Mouse (Mus musculus) intestine, embryonic 14.5 days (tissue): ENCODE data around the gene Usp2. TPM values are rescaled to one million over a fixed set of nuclear protein-coding genes. Genes with fewer than 3 reads are reported as not detected.

Experiments
- ATAC-seq: fragments of 200-750 bp; cut with Nextera tagmentation; replicated peaks from 2 replicates; pipeline ENCODE4 v1.8.0; 2017; ENCODE audit warnings: low read depth, moderate number of reproducible peaks, moderate TSS enrichment, moderate library complexity; ENCODE audit not compliant: low FRiP score, low TSS enrichment
- DNase-seq: peaks from one replicate; pipeline ENCODE4 v3.0.0-alpha.2; 2018; ENCODE audit warnings: low spot score
- H3K27ac ChIP-seq: fragments of 300-500 bp; sonication (generic); 2 replicates; pipeline ENCODE4 v1.5.1; 2014; ENCODE audit warnings: low read depth, mild to moderate bottlenecking, control low read depth
- H3K27me3 ChIP-seq: fragments of 300-500 bp; sonication (generic); replicated peaks from 2 replicates; pipeline ENCODE4 v1.6.1; 2014; ENCODE audit warnings: low read length, control low read depth; ENCODE audit not compliant: control insufficient read depth, insufficient read depth
- H3K36me3 ChIP-seq: fragments of 300-500 bp; sonication (generic); 2 replicates; pipeline ENCODE4 v1.6.1; 2014; ENCODE audit warnings: low read length, control low read depth; ENCODE audit not compliant: control insufficient read depth, insufficient read depth
- H3K4me1 ChIP-seq: fragments of 300-500 bp; sonication (generic); replicated peaks from 2 replicates; pipeline ENCODE4 v1.6.1; 2014; ENCODE audit warnings: low read length, control low read depth, mixed read lengths; ENCODE audit not compliant: control insufficient read depth, insufficient read depth
- H3K4me2 ChIP-seq: fragments of 300-500 bp; sonication (generic); 2 replicates; pipeline ENCODE4 v1.6.1; 2014; ENCODE audit warnings: low read length
- H3K4me3 ChIP-seq: fragments of 300-500 bp; sonication (generic); 2 replicates; pipeline ENCODE4 v1.5.1; 2014; ENCODE audit warnings: low read depth, low read length, control low read depth, mixed read lengths
- H3K9ac ChIP-seq: fragments of 300-500 bp; sonication (generic); 2 replicates; pipeline ENCODE4 v1.6.1; 2014; ENCODE audit warnings: mild to moderate bottlenecking, low read length
- H3K9me3 ChIP-seq: fragments of 300-500 bp; sonication (generic); 2 replicates; pipeline ENCODE4 v1.6.1; 2016; ENCODE audit warnings: low read length, control low read depth; ENCODE audit not compliant: control insufficient read depth
- WGBS: fragments of 180-500 bp; shearing (Covaris S2); extraction: QIAGEN DNeasy Blood & Tissue Kit; methylation state at CpG from one replicate; pipeline ENCODE4 v1.1.7; 2014; 5-methylcytosine and 5-hydroxymethylcytosine counted together
- polyA plus RNA-seq: library from polyadenylated mRNA; unstranded; fragments of >200 nt; fragmentation: Nextera tagmentation; extraction: Ambion mirVana; gene quantifications from 2 replicates; pipeline ENCODE4 v1.2.1, GENCODE M21; 2014

Gene Usp2
- polyA plus RNA-seq, 1 experiment from 2014 or later, result 12.5 TPM

GRCm38 (mm10) chr9:44075996-44076763, 9.4 kb downstream of the Usp2 start:
- H3K27ac ChIP-seq, result no peak overlapping the region
- no peak overlapping the region for H3K4me2 ChIP-seq
- no peak for DNase-seq
- H3K9ac ChIP-seq, result no peak overlapping the region
- H3K4me3 ChIP-seq, result no peak overlapping the region
- 66% methylated on average over 16 of the region's 16 CpGs for WGBS
- no peak for ATAC-seq
- H3K4me1 ChIP-seq, result peaks cover 19% of the 10 kb centered on the region
- H3K36me3 ChIP-seq, result no peaks in the 10 kb centered on the region
- no peaks in the 10 kb centered on the region for H3K9me3 ChIP-seq
- no peaks in the 10 kb centered on the region for H3K27me3 ChIP-seq

- Histone ChIP-seq H3K4me1 (peaks cover 17% of the 10 kb centered on the region), H3K36me3 (no peaks in the 10 kb centered on the region), H3K9ac (no peak overlapping the region), H3K4me2 (no peak overlapping the region), H3K9me3 (no peaks in the 10 kb centered on the region), H3K27ac (no peak overlapping the region), H3K4me3 (no peak overlapping the region), H3K27me3 (no peaks in the 10 kb centered on the region)
- DNase-seq (peak; percentile 66), ATAC-seq (no peak)
- WGBS, result 24% methylated on average over 5 of the region's 5 CpGs
These were observed 9.9 kb downstream of the Usp2 start for GRCm38 (mm10) chr9:44076764-44077120.

GRCm38 (mm10) chr9:44077266-44077910, 10.6 kb downstream of the Usp2 start:
- Histone ChIP-seq H3K4me3 (no peak overlapping the region), H3K9me3 (no peaks in the 10 kb centered on the region), H3K4me2 (no peak overlapping the region), H3K27me3 (no peaks in the 10 kb centered on the region), H3K9ac (no peak overlapping the region), H3K36me3 (no peaks in the 10 kb centered on the region), H3K4me1 (peaks cover 11% of the 10 kb centered on the region), H3K27ac (no peak overlapping the region)
- 85% methylated on average over 11 of the region's 11 CpGs for WGBS
- DNase-seq, result no peak
- ATAC-seq, result no peak

- WGBS, result 79% methylated on average over 10 of the region's 10 CpGs
- H3K27me3 ChIP-seq, result no peaks in the 10 kb centered on the region
- H3K9me3 ChIP-seq, result no peaks in the 10 kb centered on the region
- no peak overlapping the region for H3K27ac ChIP-seq
- DNase-seq, result no peak
- no peak overlapping the region for H3K4me3 ChIP-seq
- no peak for ATAC-seq
- no peak overlapping the region for H3K4me2 ChIP-seq
- peaks cover 10% of the 10 kb centered on the region for H3K4me1 ChIP-seq
- H3K9ac ChIP-seq, result no peak overlapping the region
- H3K36me3 ChIP-seq, result no peaks in the 10 kb centered on the region
These were observed 11.4 kb downstream of the Usp2 start for GRCm38 (mm10) chr9:44078136-44078797.

GRCm38 (mm10) chr9:44078955-44079756, 12.3 kb downstream of the Usp2 start:
- H3K27me3 ChIP-seq, result no peaks in the 10 kb centered on the region
- H3K27ac ChIP-seq, result no peak overlapping the region
- no peaks in the 10 kb centered on the region for H3K9me3 ChIP-seq
- no peak for ATAC-seq
- H3K4me2 ChIP-seq, result no peak overlapping the region
- DNase-seq, result no peak
- no peak overlapping the region for H3K4me3 ChIP-seq
- 26% methylated on average over 15 of the region's 16 CpGs for WGBS
- no peaks in the 10 kb centered on the region for H3K36me3 ChIP-seq
- H3K4me1 ChIP-seq, result peaks cover 19% of the 10 kb centered on the region
- no peak overlapping the region for H3K9ac ChIP-seq

GRCm38 (mm10) chr9:44079997-44080780, 13.4 kb downstream of the Usp2 start:
- H3K4me1 ChIP-seq, result peaks cover 25% of the 10 kb centered on the region
- no peaks in the 10 kb centered on the region for H3K27me3 ChIP-seq
- no peak overlapping the region for H3K4me3 ChIP-seq
- H3K27ac ChIP-seq, result no peak overlapping the region
- H3K36me3 ChIP-seq, result no peaks in the 10 kb centered on the region
- ATAC-seq (no peak), DNase-seq (no peak)
- no peaks in the 10 kb centered on the region for H3K9me3 ChIP-seq
- no peak overlapping the region for H3K9ac ChIP-seq
- WGBS, result 66% methylated on average over 10 of the region's 10 CpGs
- H3K4me2 ChIP-seq, result no peak overlapping the region

- H3K9ac ChIP-seq, result no peak overlapping the region
- H3K9me3 ChIP-seq, result no peaks in the 10 kb centered on the region
- 0 out of 2 replicates have a peak, but pooled peaks cover 6% of the 10 kb centered on the region for H3K27me3 ChIP-seq
- H3K27ac ChIP-seq, result no peak overlapping the region
- no peak for DNase-seq
- WGBS, result 77% methylated on average over 5 of the region's 5 CpGs
- H3K4me2 ChIP-seq, result no peak overlapping the region
- no peak for ATAC-seq
- H3K4me3 ChIP-seq, result no peak overlapping the region
- no peaks in the 10 kb centered on the region for H3K36me3 ChIP-seq
- H3K4me1 ChIP-seq, result peaks cover 28% of the 10 kb centered on the region
These were observed 14.1 kb downstream of the Usp2 start for GRCm38 (mm10) chr9:44080953-44081352.

GRCm38 (mm10) chr9:44081581-44081980, 14.8 kb downstream of the Usp2 start:
- WGBS, result 65% methylated on average over 5 of the region's 5 CpGs
- H3K27ac ChIP-seq, result no peak overlapping the region
- no peak overlapping the region for H3K9ac ChIP-seq
- ATAC-seq (no peak), DNase-seq (no peak)
- no peak overlapping the region for H3K4me2 ChIP-seq
- H3K4me3 ChIP-seq, result no peak overlapping the region
- no peaks in the 10 kb centered on the region for H3K36me3 ChIP-seq
- peaks cover 28% of the 10 kb centered on the region for H3K4me1 ChIP-seq
- no peaks in the 10 kb centered on the region for H3K9me3 ChIP-seq
- H3K27me3 ChIP-seq, result 0 out of 2 replicates have a peak, but pooled peaks cover 9% of the 10 kb centered on the region
